Mouse (Mus musculus): ENCODE measurements around the gene Ift20.
"Not testable (repeated sequence)": the region's sequence is repeated elsewhere in the genome, so short reads cannot be mapped to it uniquely, and the experiment has no call there.

Ift20 gene

GRCm38 (mm10) chr11:78568827-78569226 is 32.7 kb downstream of the Ift20 start:
- no peak for DNase-seq

DNA sequence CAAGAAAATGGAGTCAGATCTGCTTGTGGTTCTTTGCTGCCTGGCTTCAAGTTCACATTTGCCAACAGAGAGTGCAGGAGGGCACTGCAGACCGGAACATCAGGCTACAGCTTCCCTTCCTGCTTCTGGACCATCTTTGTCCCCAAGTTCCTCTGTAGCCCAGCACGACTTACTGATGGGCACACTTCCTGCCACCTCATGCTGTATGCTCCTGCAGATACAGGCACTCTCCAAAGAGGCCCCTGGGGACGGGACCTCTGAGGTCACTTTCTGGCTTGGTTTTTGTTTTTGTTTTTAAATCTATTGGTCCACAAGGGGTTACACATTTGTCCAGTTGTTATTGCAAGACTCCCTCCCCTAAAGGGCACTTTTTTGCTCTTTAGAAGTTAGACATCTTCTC is 33.6 kb downstream of the Ift20 start:
- no peak for DNase-seq

DNA sequence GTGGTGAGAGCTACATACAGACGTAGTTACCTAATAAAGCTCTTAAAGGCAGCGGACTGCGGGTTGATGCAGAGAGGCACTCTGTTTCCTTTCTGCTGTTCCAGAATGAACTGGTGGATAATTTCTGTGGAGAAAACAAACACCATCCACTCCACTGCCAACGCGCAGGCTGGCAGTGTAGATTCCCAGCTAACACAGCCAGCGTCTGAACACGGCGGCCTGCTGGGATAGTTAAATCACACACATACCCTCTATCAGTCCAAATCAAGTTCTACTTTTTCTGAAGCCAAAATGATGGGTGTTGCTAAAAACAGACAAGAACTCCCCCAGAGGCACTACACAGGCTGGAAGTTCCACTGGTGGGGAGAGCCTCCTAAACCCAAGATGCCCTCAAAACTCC is 35.3 kb downstream of the Ift20 start:
- DNase-seq, result no peak

DNA sequence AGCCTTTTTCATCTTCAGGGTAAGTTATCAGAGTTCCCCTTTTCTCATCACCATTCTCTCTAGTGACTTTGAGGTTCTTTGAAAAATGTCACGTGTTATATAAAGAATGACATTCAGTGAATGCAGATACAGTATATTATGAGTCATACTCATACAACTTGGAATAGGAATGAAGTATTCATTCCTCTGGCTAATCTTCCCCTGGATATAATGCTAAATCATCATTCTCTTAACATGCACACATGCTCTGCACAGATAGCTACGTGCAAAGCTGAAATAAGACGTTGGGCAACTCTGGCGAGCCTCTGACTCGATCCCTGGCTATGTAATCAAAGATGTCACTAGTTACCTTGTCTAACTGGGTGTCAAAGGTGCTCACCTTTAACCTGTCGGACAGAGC is 35.7 kb downstream of the Ift20 start:
- DNase-seq, result no peak

DNA sequence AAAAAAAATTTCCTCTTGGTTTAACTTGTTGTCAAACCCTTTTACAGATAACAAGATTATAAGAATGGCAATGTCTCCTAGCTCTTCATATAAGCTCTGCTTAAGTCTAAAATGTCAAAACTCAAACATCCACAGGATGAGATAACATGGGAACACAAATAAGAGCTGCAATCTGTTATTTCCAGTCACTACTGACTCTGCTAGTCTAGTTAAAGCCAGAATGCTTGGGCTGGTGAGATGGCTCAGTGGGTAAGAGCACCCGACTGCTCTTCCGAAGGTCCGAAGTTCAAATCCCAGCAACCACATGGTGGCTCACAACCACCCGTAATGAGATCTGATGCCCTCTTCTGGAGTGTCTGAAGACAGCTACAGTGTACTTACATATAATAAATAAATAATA is 37.9 kb downstream of the Ift20 start:
- not testable (repeated sequence) for DNase-seq

GRCm38 (mm10) chr11:78574536-78574935 is 38.4 kb downstream of the Ift20 start:
- DNase-seq, result no peak

DNA sequence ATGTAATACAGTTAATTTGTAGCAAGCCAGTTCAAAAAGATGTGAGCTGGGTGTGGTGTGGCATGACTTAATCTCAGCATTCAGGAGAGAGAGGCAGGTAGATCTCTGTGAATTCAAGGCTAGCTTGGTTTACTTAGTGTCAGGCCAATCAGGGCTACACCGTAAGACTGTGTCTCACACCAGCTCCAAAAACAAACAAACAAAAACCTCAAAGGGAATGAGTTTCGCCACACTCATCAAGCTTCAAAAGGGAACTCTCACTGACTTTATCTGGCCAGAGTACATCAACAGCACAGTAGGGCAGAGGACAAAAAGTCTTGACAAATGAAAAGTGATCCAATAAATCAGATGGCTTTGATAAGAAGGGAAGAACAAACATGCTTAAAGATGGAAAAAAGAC is 38.8 kb downstream of the Ift20 start:
- DNase-seq, result no peak

- no peak for DNase-seq
Measured at GRCm38 (mm10) chr11:78582848-78583247, 46.7 kb downstream of the Ift20 start.

DNA sequence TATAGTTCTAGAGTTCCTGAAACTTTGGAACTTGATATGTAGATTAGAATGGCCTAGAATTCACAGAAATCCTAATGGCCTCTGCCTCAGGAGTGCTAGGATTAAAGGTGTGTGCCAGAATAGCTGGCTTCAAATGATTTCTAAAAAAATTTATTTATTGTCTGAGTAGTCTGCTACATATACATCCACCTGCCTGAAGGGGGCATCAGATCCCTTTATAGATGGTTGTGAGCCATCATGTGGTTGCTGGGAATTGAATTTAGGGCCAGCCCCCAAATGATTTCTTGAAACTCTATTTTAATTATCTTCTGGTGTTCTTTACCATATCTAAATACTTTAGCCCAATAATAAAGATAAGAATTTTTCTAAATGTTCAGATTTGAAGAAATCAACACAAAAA is 49.9 kb downstream of the Ift20 start:
- no peak for DNase-seq

DNA sequence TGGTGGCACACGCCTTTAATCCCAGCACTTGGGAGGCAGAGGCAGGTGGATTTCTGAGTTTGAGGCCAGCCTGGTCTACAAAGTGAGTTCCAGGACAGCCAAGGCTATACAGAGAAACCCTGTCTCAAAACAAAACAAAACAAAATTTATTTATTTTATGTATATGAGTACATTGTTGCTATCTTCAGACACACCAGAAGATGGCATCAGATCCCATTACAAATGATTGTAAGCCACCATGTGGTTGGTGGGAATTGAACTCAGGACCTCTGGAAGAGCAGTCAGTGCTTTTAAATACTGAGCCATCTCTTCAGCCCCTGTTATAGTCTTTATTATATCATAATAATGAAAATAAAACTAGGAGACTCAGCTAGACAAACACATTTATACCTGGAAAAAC is 51.5 kb downstream of the Ift20 start:
- not testable (repeated sequence) for DNase-seq
